23 mouse cellular contexts compared by ENCODE assay signal in genomic region chr9:13314577-13315004, GRCm38 (mm10). TPM values are rescaled to one million over a fixed set of nuclear protein-coding genes. Genes with fewer than 3 reads are reported as not detected.
DNase-seq lines count a peak whose midpoint lies in the region; ATAC-seq and TF ChIP-seq lines count a peak whose summit lies in the region.
"Had no signal": no experiment of that assay in that cellular context is flagged by ENCODE, and none has a peak within 500 bp of the region (broad histone marks: within the 10 kb centered on the region; RNA-seq: fewer than 3 reads in every experiment).

No protein-coding gene starts in this region.

- CTCF ChIA-PET in Patski (lab: Charles Lee) = interaction anchor here (0.7 to 1.3 kb wide), 3 partner anchors 11 to 173 kb away, joined by 3 read pairs; no protein-coding TSS in a partner anchor

- no peak for TF ChIP-seq POLR2A in limb, embryonic 14.5 days (IDR thresholded peaks at IDR 0.05; ENCODE audit: borderline replicate concordance, extremely low read depth, insufficient read depth, insufficient read length)

- in situ Hi-C loops in Patski (cut with MboI; ENCODE audit: low pct_unique_long_range_greater_than_20kb) = no loop called here

- peaks cover 62% of the 10 kb centered on the region for H3K4me1 ChIP-seq in heart, embryonic 12.5 days (replicated peaks)
- peaks cover 14% of the 10 kb centered on the region; the same call in 1 of the 2 replicates for H3K4me1 ChIP-seq in limb, embryonic 14.5 days (ENCODE audit: control insufficient read depth, insufficient read depth, low read length)
- H3K4me1 ChIP-seq in limb, embryonic 10.5 days = peaks cover 11% of the 10 kb centered on the region
- H3K4me1 ChIP-seq in limb, embryonic 15.5 days = peaks cover 17% of the 10 kb centered on the region
- H3K4me1 ChIP-seq: intestine, embryonic 15.5 days had no signal

- ATAC-seq in heart, embryonic 12.5 days (ENCODE audit: insufficient number of reproducible peaks, low FRiP score) = no peak
- no peak for ATAC-seq in limb, embryonic 14.5 days (ENCODE audit: low FRiP score, low read depth)
- ATAC-seq in Patski = peak; percentile 63
- no peak for ATAC-seq in limb, embryonic 15.5 days (ENCODE audit: insufficient number of reproducible peaks, low FRiP score, low TSS enrichment, low read depth)
- no peak for ATAC-seq in megakaryocyte progenitor cell, adult 5-6 weeks (replicated peaks; ENCODE audit: poor library complexity)
- ATAC-seq: hindbrain, embryonic 16.5 days; intestine, embryonic 15.5 days; liver, postnatal 0 days had no signal

- H3K9ac ChIP-seq in heart, embryonic 12.5 days = no peak overlapping the region
- no peak overlapping the region for H3K9ac ChIP-seq in limb, embryonic 14.5 days (ENCODE audit: low read depth, low read length, severe bottlenecking)
- no peak overlapping the region for H3K9ac ChIP-seq in limb, embryonic 15.5 days
- H3K9ac ChIP-seq: intestine, embryonic 15.5 days; liver, postnatal 0 days had no signal

- H3K4me3 ChIP-seq in heart, embryonic 12.5 days = no peak overlapping the region
- H3K4me3 ChIP-seq in limb, embryonic 14.5 days (replicated peaks; ENCODE audit: low read length) = no peak overlapping the region
- H3K4me3 ChIP-seq in limb, embryonic 10.5 days = no peak overlapping the region
- H3K4me3 ChIP-seq in limb, embryonic 15.5 days = no peak overlapping the region
- H3K4me3 ChIP-seq: heart, adult 2 months; intestine, embryonic 15.5 days had no signal

- H3K4me2 ChIP-seq in heart, embryonic 12.5 days = no peak overlapping the region
- no peak overlapping the region for H3K4me2 ChIP-seq in limb, embryonic 14.5 days (replicated peaks; ENCODE audit: low read depth, low read length, severe bottlenecking)
- no peak overlapping the region for H3K4me2 ChIP-seq in limb, embryonic 15.5 days
- H3K4me2 ChIP-seq: intestine, embryonic 15.5 days; liver, embryonic 11.5 days had no signal

- no peaks in the 10 kb centered on the region for H3K36me3 ChIP-seq in heart, embryonic 12.5 days
- no peaks in the 10 kb centered on the region for H3K36me3 ChIP-seq in limb, embryonic 14.5 days (ENCODE audit: control insufficient read depth, insufficient read depth, low read length)
- H3K36me3 ChIP-seq in limb, embryonic 10.5 days = no peaks in the 10 kb centered on the region
- no peaks in the 10 kb centered on the region for H3K36me3 ChIP-seq in limb, embryonic 15.5 days
- H3K36me3 ChIP-seq: G1E; intestine, embryonic 15.5 days had no signal

- H3K9me3 ChIP-seq in heart, embryonic 12.5 days (replicated peaks) = no peaks in the 10 kb centered on the region
- no peaks in the 10 kb centered on the region for H3K9me3 ChIP-seq in limb, embryonic 14.5 days (ENCODE audit: control insufficient read depth, low read length)
- no peaks in the 10 kb centered on the region for H3K9me3 ChIP-seq in limb, embryonic 10.5 days (replicated peaks)
- H3K9me3 ChIP-seq in limb, embryonic 15.5 days = no peaks in the 10 kb centered on the region
- H3K9me3 ChIP-seq: G1E; intestine, embryonic 15.5 days had no signal

- WGBS in heart, embryonic 12.5 days = 50% methylated on average over 5 of the region's 5 CpGs
- 62% methylated on average over 5 of the region's 5 CpGs for WGBS in limb, embryonic 14.5 days
- 79% methylated on average over 5 of the region's 5 CpGs for WGBS in limb, embryonic 10.5 days
- 46% methylated on average over 5 of the region's 5 CpGs for WGBS in limb, embryonic 15.5 days

- TF ChIP-seq CTCF in Patski (IDR thresholded peaks at IDR 0.05) = no peak

- no peaks in the 10 kb centered on the region for H3K27me3 ChIP-seq in heart, embryonic 12.5 days (replicated peaks)
- no peaks in the 10 kb centered on the region for H3K27me3 ChIP-seq in limb, embryonic 14.5 days (ENCODE audit: control insufficient read depth, insufficient read depth, low read length)
- no peaks in the 10 kb centered on the region for H3K27me3 ChIP-seq in limb, embryonic 10.5 days (ENCODE audit: low read depth, poor library complexity, severe bottlenecking)
- H3K27me3 ChIP-seq in Patski = no peaks in the 10 kb centered on the region
- no peaks in the 10 kb centered on the region for H3K27me3 ChIP-seq in limb, embryonic 15.5 days
- H3K27me3 ChIP-seq: CH12.LX; intestine, embryonic 15.5 days had no signal

- POLR2A ChIA-PET in Patski (lab: Charles Lee) = no interaction called here

- peak; percentile 74 for DNase-seq in heart, adult 11 months
- DNase-seq in limb, embryonic 14.5 days (ENCODE audit: low spot score) = peak; percentile 13
- no peak for DNase-seq in limb, embryonic 10.5 days (ENCODE audit: low spot score)
- DNase-seq in Patski (ENCODE audit: low read depth, low spot score) = no peak
- DNase-seq: adrenal gland, postnatal 10 days; B cell, adult 2 months; gastrocnemius, postnatal 10 days; heart, adult 2 months; kidney, postnatal 36 days; left cerebral cortex, postnatal 4 days; liver, postnatal 0 days; midbrain, embryonic 14.5 days; retina, postnatal 1 day; right cerebral cortex, postnatal 4 days; thymus, postnatal 25 days had no signal

- H3K27ac ChIP-seq in heart, embryonic 12.5 days (ENCODE audit: poor library complexity, severe bottlenecking) = no peak overlapping the region
- H3K27ac ChIP-seq in limb, embryonic 14.5 days (replicated peaks; ENCODE audit: low read depth, low read length) = no peak overlapping the region
- H3K27ac ChIP-seq in limb, embryonic 10.5 days = no peak overlapping the region
- H3K27ac ChIP-seq in limb, embryonic 15.5 days = 0 out of 2 replicates have a peak overlapping the region, but pooled peaks have one; percentile 24
- H3K27ac ChIP-seq: intestine, embryonic 15.5 days had no signal

RNA-seq across cellular contexts. Expression of gene Maml2, which starts 16.8 kb away (rescaled TPM):
- polyA plus RNA-seq in heart, embryonic 12.5 days (2016; fragmentation: Nextera tagmentation; extraction: Ambion mirVana) = 11.6 and 12.3 TPM in 2 replicates
- polyA plus RNA-seq in limb, embryonic 14.5 days (2012; rRNA removed) = 9.9 and 11.4 TPM in 2 replicates
- 10.7 and 12.2 TPM in 2 replicates for polyA plus RNA-seq in limb, embryonic 14.5 days (2014; fragmentation: Nextera tagmentation; extraction: Ambion mirVana)
- 4.5 and 8.0 TPM in 2 replicates for polyA plus RNA-seq in limb, embryonic 10.5 days (2016; fragmentation: Nextera tagmentation; extraction: Ambion mirVana)
- 10.5 TPM for polyA plus RNA-seq in Patski (2021)
- polyA plus RNA-seq in limb, embryonic 15.5 days (2015; fragmentation: Nextera tagmentation; extraction: Ambion mirVana) = 10.2 and 10.9 TPM in 2 replicates
- 1.1 and 2.9 TPM in 2 replicates for total RNA-seq in megakaryocyte progenitor cell, adult 5-6 weeks (2015)
- 0.46 and 0.71 TPM in 2 replicates for total RNA-seq in megakaryocyte progenitor cell, adult 5-6 weeks (2017)

Comparison
In these comparisons a context has a peak if more than half of its experiments do, and no peak if none do; other contexts are left out.
1. DNase-seq: peak in heart, adult 11 months (single experiment) and limb, embryonic 14.5 days (single experiment); none in limb, embryonic 10.5 days (single experiment) and Patski (single experiment).